Mouse (Mus musculus): ENCODE results near the gene Nrp2. TPM values are rescaled to one million over a fixed set of nuclear protein-coding genes. Genes with fewer than 3 reads are reported as not detected.

The Nrp2 gene
- polyA plus RNA-seq, 1 experiment from 2014 or later = 26.0 TPM

GRCm38 (mm10) chr1:62782573-62782972 is 79.5 kb downstream of the Nrp2 start:
- no peak overlapping the region for H3K9ac ChIP-seq (replicated peaks)
- H3K9me3 ChIP-seq = no peaks in the 10 kb centered on the region
- H3K36me3 ChIP-seq = no peaks in the 10 kb centered on the region
- peaks cover 41% of the 10 kb centered on the region for H3K27me3 ChIP-seq
- peaks cover 25% of the 10 kb centered on the region; the same call in 1 of the 2 replicates for H3K4me1 ChIP-seq
- no peak overlapping the region for H3K4me3 ChIP-seq
- ATAC-seq (ENCODE audit: low FRiP score, low read depth) = no peak
- no peak overlapping the region for H3K4me2 ChIP-seq (replicated peaks)
- H3K27ac ChIP-seq (replicated peaks) = no peak overlapping the region

GRCm38 (mm10) chr1:62783354-62784083 is 80.4 kb downstream of the Nrp2 start:
- ATAC-seq (ENCODE audit: low FRiP score, low read depth) = no peak
- H3K27me3 ChIP-seq = peaks cover 37% of the 10 kb centered on the region
- H3K9me3 ChIP-seq = no peaks in the 10 kb centered on the region
- WGBS = 71% methylated on average over 18 of the region's 18 CpGs
- H3K9ac ChIP-seq (replicated peaks) = no peak overlapping the region
- peaks cover 21% of the 10 kb centered on the region; the same call in 1 of the 2 replicates for H3K4me1 ChIP-seq
- no peak overlapping the region for H3K4me2 ChIP-seq (replicated peaks)
- no peak overlapping the region for H3K4me3 ChIP-seq
- H3K27ac ChIP-seq (replicated peaks) = peak overlapping the region; percentile 27; the same call in 1 of the 2 replicates
- H3K36me3 ChIP-seq = no peaks in the 10 kb centered on the region

- ATAC-seq (ENCODE audit: low FRiP score, low read depth) = no peak
- Histone ChIP-seq H3K27ac (replicated peaks) (peak overlapping the region; percentile 27; the same call in 1 of the 2 replicates), H3K36me3 (no peaks in the 10 kb centered on the region), H3K4me3 (no peak overlapping the region), H3K9ac (replicated peaks) (no peak overlapping the region), H3K4me1 (peaks cover 21% of the 10 kb centered on the region; the same call in 1 of the 2 replicates), H3K27me3 (peaks cover 35% of the 10 kb centered on the region), H3K9me3 (no peaks in the 10 kb centered on the region), H3K4me2 (replicated peaks) (no peak overlapping the region)
- WGBS = 77% methylated on average over 5 of the region's 5 CpGs
Measured at GRCm38 (mm10) chr1:62784084-62784392, 81.0 kb downstream of the Nrp2 start.

GRCm38 (mm10) chr1:62786255-62786654 is 83.2 kb downstream of the Nrp2 start:
- no peaks in the 10 kb centered on the region for H3K36me3 ChIP-seq
- 10% methylated on average over 5 of the region's 5 CpGs for WGBS
- no peak overlapping the region for H3K27ac ChIP-seq (replicated peaks)
- peaks cover 9% of the 10 kb centered on the region; the same call in 1 of the 2 replicates for H3K4me1 ChIP-seq
- no peak overlapping the region for H3K4me3 ChIP-seq
- H3K4me2 ChIP-seq (replicated peaks) = no peak overlapping the region
- H3K9me3 ChIP-seq = no peaks in the 10 kb centered on the region
- peaks cover 49% of the 10 kb centered on the region for H3K27me3 ChIP-seq
- H3K9ac ChIP-seq (replicated peaks) = no peak overlapping the region
- no peak for ATAC-seq (ENCODE audit: low FRiP score, low read depth)

GRCm38 (mm10) chr1:62787546-62787945 is 84.5 kb downstream of the Nrp2 start:
- no peak for ATAC-seq (ENCODE audit: low FRiP score, low read depth)
- Histone ChIP-seq H3K4me2 (replicated peaks) (no peak overlapping the region), H3K9me3 (no peaks in the 10 kb centered on the region), H3K4me1 (peaks cover 9% of the 10 kb centered on the region; the same call in 1 of the 2 replicates), H3K36me3 (no peaks in the 10 kb centered on the region), H3K27ac (replicated peaks) (no peak overlapping the region), H3K4me3 (no peak overlapping the region), H3K27me3 (peaks cover 36% of the 10 kb centered on the region), H3K9ac (replicated peaks) (no peak overlapping the region)
- WGBS = 80% methylated on average over 10 of the region's 10 CpGs

- H3K27ac ChIP-seq (replicated peaks) = no peak overlapping the region
- H3K9me3 ChIP-seq = no peaks in the 10 kb centered on the region
- H3K36me3 ChIP-seq = no peaks in the 10 kb centered on the region
- peaks cover 43% of the 10 kb centered on the region for H3K27me3 ChIP-seq
- peak; percentile 86 for ATAC-seq (ENCODE audit: low FRiP score, low read depth)
- 14% methylated on average over 19 of the region's 19 CpGs for WGBS
- H3K4me2 ChIP-seq (replicated peaks) = peak overlapping the region; percentile 41
- peaks cover 26% of the 10 kb centered on the region for H3K4me1 ChIP-seq
- H3K9ac ChIP-seq (replicated peaks) = no peak overlapping the region; the same call in 1 of the 2 replicates
- H3K4me3 ChIP-seq = no peak overlapping the region
Measured at GRCm38 (mm10) chr1:62794223-62794895, 91.3 kb downstream of the Nrp2 start.

GRCm38 (mm10) chr1:62794896-62795255 is 91.8 kb downstream of the Nrp2 start:
- H3K9me3 ChIP-seq = no peaks in the 10 kb centered on the region
- no peak overlapping the region for H3K4me3 ChIP-seq
- 50% methylated on average over 2 of the region's 2 CpGs for WGBS
- peaks cover 38% of the 10 kb centered on the region for H3K27me3 ChIP-seq
- H3K4me2 ChIP-seq (replicated peaks) = peak overlapping the region; percentile 41
- ATAC-seq (ENCODE audit: low FRiP score, low read depth) = peak; percentile 6; the same call in 1 of the 2 replicates
- H3K9ac ChIP-seq (replicated peaks) = no peak overlapping the region; the same call in 1 of the 2 replicates
- no peaks in the 10 kb centered on the region for H3K36me3 ChIP-seq
- H3K27ac ChIP-seq (replicated peaks) = no peak overlapping the region
- H3K4me1 ChIP-seq = peaks cover 26% of the 10 kb centered on the region

GRCm38 (mm10) chr1:62795307-62796037 is 92.4 kb downstream of the Nrp2 start:
- WGBS = 18% methylated on average over 28 of the region's 28 CpGs
- H3K36me3 ChIP-seq = no peaks in the 10 kb centered on the region
- peak overlapping the region; percentile 54 for H3K4me2 ChIP-seq (replicated peaks)
- peaks cover 32% of the 10 kb centered on the region for H3K27me3 ChIP-seq
- peak overlapping the region; percentile 33 for H3K4me3 ChIP-seq
- H3K9me3 ChIP-seq = no peaks in the 10 kb centered on the region
- 0 out of 2 replicates have a peak overlapping the region, but pooled peaks have one; percentile 32 for H3K9ac ChIP-seq (replicated peaks)
- no peak overlapping the region for H3K27ac ChIP-seq (replicated peaks)
- peak; percentile 71 for ATAC-seq (ENCODE audit: low FRiP score, low read depth)
- peaks cover 26% of the 10 kb centered on the region for H3K4me1 ChIP-seq

GRCm38 (mm10) chr1:62796038-62796647 is 93.1 kb downstream of the Nrp2 start:
- H3K9ac ChIP-seq (replicated peaks) = 0 out of 2 replicates have a peak overlapping the region, but pooled peaks have one; percentile 32
- peak overlapping the region; percentile 33 for H3K4me3 ChIP-seq
- no peak overlapping the region for H3K27ac ChIP-seq (replicated peaks)
- peaks cover 26% of the 10 kb centered on the region for H3K4me1 ChIP-seq
- H3K27me3 ChIP-seq = peaks cover 25% of the 10 kb centered on the region
- no peaks in the 10 kb centered on the region for H3K36me3 ChIP-seq
- 38% methylated on average over 9 of the region's 9 CpGs for WGBS
- peak; percentile 57 for ATAC-seq (ENCODE audit: low FRiP score, low read depth)
- no peaks in the 10 kb centered on the region for H3K9me3 ChIP-seq
- H3K4me2 ChIP-seq (replicated peaks) = peak overlapping the region; percentile 54

GRCm38 (mm10) chr1:62799427-62799826 is 96.3 kb downstream of the Nrp2 start:
- no peaks in the 10 kb centered on the region for H3K9me3 ChIP-seq
- ATAC-seq (ENCODE audit: low FRiP score, low read depth) = no peak
- H3K9ac ChIP-seq (replicated peaks) = no peak overlapping the region
- no peak overlapping the region for H3K4me3 ChIP-seq
- WGBS = 75% methylated on average over 4 of the region's 4 CpGs
- H3K27ac ChIP-seq (replicated peaks) = no peak overlapping the region
- H3K27me3 ChIP-seq = peaks cover 10% of the 10 kb centered on the region
- no peaks in the 10 kb centered on the region for H3K36me3 ChIP-seq
- no peak overlapping the region for H3K4me2 ChIP-seq (replicated peaks)
- H3K4me1 ChIP-seq = peaks cover 20% of the 10 kb centered on the region

GRCm38 (mm10) chr1:62800351-62800750 is 97.3 kb downstream of the Nrp2 start:
- peaks cover 11% of the 10 kb centered on the region for H3K4me1 ChIP-seq
- no peaks in the 10 kb centered on the region for H3K9me3 ChIP-seq
- H3K36me3 ChIP-seq = no peaks in the 10 kb centered on the region
- no peak overlapping the region for H3K27ac ChIP-seq (replicated peaks)
- no peak overlapping the region for H3K9ac ChIP-seq (replicated peaks)
- no peak overlapping the region for H3K4me3 ChIP-seq
- ATAC-seq (ENCODE audit: low FRiP score, low read depth) = no peak
- 93% methylated on average over 5 of the region's 5 CpGs for WGBS
- H3K27me3 ChIP-seq = peaks cover 10% of the 10 kb centered on the region
- H3K4me2 ChIP-seq (replicated peaks) = no peak overlapping the region
